Mouse (Mus musculus) B cell, adult 2 months (primary cell): Measurements from ENCODE around the gene Irs3.

Source experiments
- DNase-seq, 2 experiments: peaks; one replicate each; pipeline ENCODE4 v3.0.0; 2022

Irs3 gene

GRCm38 (mm10) chr5:137654746-137655145 is 9.2 kb upstream of the Irs3 start:
- peak; percentile 40 to 51 for DNase-seq

GRCm38 (mm10) chr5:137653366-137653765 is 7.9 kb upstream of the Irs3 start:
- DNase-seq, result no peak

- DNase-seq, result peak; percentile 64 to 68
These were observed 7.0 kb upstream of the Irs3 start for GRCm38 (mm10) chr5:137652474-137652873.

- DNase-seq, result no peak
These were observed 4.4 kb upstream of the Irs3 start for GRCm38 (mm10) chr5:137649669-137650571.

GRCm38 (mm10) chr5:137649251-137649650 is 3.7 kb upstream of the Irs3 start:
- no peak for DNase-seq

- peak in 1 of 2 experiments; percentile 15 for DNase-seq
These were observed 2.5 kb upstream of the Irs3 start for GRCm38 (mm10) chr5:137647827-137648601.

GRCm38 (mm10) chr5:137645091-137645651 is 343 bp downstream of the Irs3 start:
- DNase-seq, result peak; percentile 74

- no peak for DNase-seq
These were observed 1.0 kb downstream of the Irs3 start for GRCm38 (mm10) chr5:137644484-137644883.

- no peak for DNase-seq
These were observed 2.6 kb downstream of the Irs3 start for GRCm38 (mm10) chr5:137642886-137643285.

GRCm38 (mm10) chr5:137641054-137641453 is 4.5 kb downstream of the Irs3 start, which contains the start of gene Sap25:
Sap25 (plus strand) TSS chr5:137641334.
- peak; percentile 60 to 64 for DNase-seq

- no peak for DNase-seq
These were observed 6.0 kb downstream of the Irs3 start for GRCm38 (mm10) chr5:137639472-137639871.

GRCm38 (mm10) chr5:137633397-137634084 is 12.0 kb downstream of the Irs3 start:
- DNase-seq, result no peak

- DNase-seq, result peak in 1 of 2 experiments; percentile 42
These were observed 13.9 kb downstream of the Irs3 start for GRCm38 (mm10) chr5:137631591-137631990.

GRCm38 (mm10) chr5:137631171-137631570 is 14.3 kb downstream of the Irs3 start:
- DNase-seq, result peak; percentile 84 to 86

GRCm38 (mm10) chr5:137630602-137631001 is 14.9 kb downstream of the Irs3 start:
- DNase-seq, result peak in 1 of 2 experiments; percentile 25

GRCm38 (mm10) chr5:137629906-137630545 is 15.5 kb downstream of the Irs3 start:
- DNase-seq, result peak; percentile 34 to 37

GRCm38 (mm10) chr5:137629306-137629721 is 16.2 kb downstream of the Irs3 start:
- peak in 1 of 2 experiments; percentile 73 for DNase-seq

- peak; percentile 97 to 99 for DNase-seq
These were observed 16.8 kb downstream of the Irs3 start, which contains the start of the genes Fbxo24, Lrch4 and Gm20605 for GRCm38 (mm10) chr5:137628498-137629305. Fbxo24 (minus strand) TSS chr5:137629002. Lrch4 (plus strand) TSS chr5:137629121. Gm20605 (plus strand) TSS chr5:137629175.

GRCm38 (mm10) chr5:137627991-137628390 is 17.5 kb downstream of the Irs3 start:
- no peak for DNase-seq

- DNase-seq, result no peak
These were observed 21.5 kb downstream of the Irs3 start for GRCm38 (mm10) chr5:137623937-137624530.
